Mouse (Mus musculus) stomach, embryonic 14.5 days (tissue): ENCODE results near the gene Cic. TPM values are rescaled to one million over a fixed set of nuclear protein-coding genes. Genes with fewer than 3 reads are reported as not detected.
"Not testable (repeated sequence)": the region's sequence is repeated elsewhere in the genome, so short reads cannot be mapped to it uniquely, and the experiment has no call there.

Source experiments
- ATAC-seq: fragments of 200-750 bp; cut with Nextera tagmentation; 2 replicates; pipeline ENCODE4 v1.8.0; 2017; ENCODE audit warnings: low read depth, moderate TSS enrichment; ENCODE audit not compliant: insufficient number of reproducible peaks, insufficient read depth, low FRiP score
- H3K27ac ChIP-seq: fragments of 300-500 bp; sonication (generic); 2 replicates; pipeline ENCODE4 v1.5.1; 2014; ENCODE audit warnings: mild to moderate bottlenecking, low read length, moderate library complexity, mixed read lengths
- H3K27me3 ChIP-seq: fragments of 300-500 bp; sonication (generic); 2 replicates; pipeline ENCODE4 v1.6.1; 2014; ENCODE audit warnings: low read length, control low read depth, mixed read lengths; ENCODE audit not compliant: control insufficient read depth, insufficient read depth
- H3K36me3 ChIP-seq: fragments of 300-500 bp; sonication (generic); 2 replicates; pipeline ENCODE4 v1.6.1; 2014; ENCODE audit warnings: mild to moderate bottlenecking, control low read depth, low read length, moderate library complexity, mixed read lengths; ENCODE audit not compliant: control insufficient read depth, insufficient read depth
- H3K4me1 ChIP-seq: fragments of 300-500 bp; sonication (generic); 2 replicates; pipeline ENCODE4 v1.6.1; 2014; ENCODE audit warnings: low read length, control low read depth, mixed read lengths; ENCODE audit not compliant: control insufficient read depth, insufficient read depth
- H3K4me2 ChIP-seq: fragments of 300-500 bp; sonication (generic); replicated peaks from 2 replicates; pipeline ENCODE4 v1.6.1; 2014; ENCODE audit warnings: low read depth, low read length, control low read depth
- H3K4me3 ChIP-seq: fragments of 300-500 bp; sonication (generic); 2 replicates; pipeline ENCODE4 v1.5.1; 2014; ENCODE audit warnings: low read depth, low read length, control low read depth
- H3K9ac ChIP-seq: fragments of 300-500 bp; sonication (generic); replicated peaks from 2 replicates; pipeline ENCODE4 v1.6.1; 2014; ENCODE audit warnings: low read depth, mild to moderate bottlenecking, control low read depth, low read length, moderate library complexity, mixed read lengths
- H3K9me3 ChIP-seq: fragments of 300-500 bp; sonication (generic); 2 replicates; pipeline ENCODE4 v1.6.1; 2016; ENCODE audit warnings: low read depth, low read length, control low read depth; ENCODE audit not compliant: control insufficient read depth
- WGBS: fragments of 180-500 bp; shearing (Covaris S2); extraction: QIAGEN DNeasy Blood & Tissue Kit; methylation state at CpG from one replicate; pipeline ENCODE4 v1.1.7; 2014; 5-methylcytosine and 5-hydroxymethylcytosine counted together
- polyA plus RNA-seq: library from polyadenylated mRNA; unstranded; fragments of >200 nt; fragmentation: Nextera tagmentation; extraction: Ambion mirVana; gene quantifications from 2 replicates; pipeline ENCODE4 v1.2.1, GENCODE M21; 2014

Gene Cic
- polyA plus RNA-seq, 1 experiment from 2014 or later: 51.4 TPM

DNA sequence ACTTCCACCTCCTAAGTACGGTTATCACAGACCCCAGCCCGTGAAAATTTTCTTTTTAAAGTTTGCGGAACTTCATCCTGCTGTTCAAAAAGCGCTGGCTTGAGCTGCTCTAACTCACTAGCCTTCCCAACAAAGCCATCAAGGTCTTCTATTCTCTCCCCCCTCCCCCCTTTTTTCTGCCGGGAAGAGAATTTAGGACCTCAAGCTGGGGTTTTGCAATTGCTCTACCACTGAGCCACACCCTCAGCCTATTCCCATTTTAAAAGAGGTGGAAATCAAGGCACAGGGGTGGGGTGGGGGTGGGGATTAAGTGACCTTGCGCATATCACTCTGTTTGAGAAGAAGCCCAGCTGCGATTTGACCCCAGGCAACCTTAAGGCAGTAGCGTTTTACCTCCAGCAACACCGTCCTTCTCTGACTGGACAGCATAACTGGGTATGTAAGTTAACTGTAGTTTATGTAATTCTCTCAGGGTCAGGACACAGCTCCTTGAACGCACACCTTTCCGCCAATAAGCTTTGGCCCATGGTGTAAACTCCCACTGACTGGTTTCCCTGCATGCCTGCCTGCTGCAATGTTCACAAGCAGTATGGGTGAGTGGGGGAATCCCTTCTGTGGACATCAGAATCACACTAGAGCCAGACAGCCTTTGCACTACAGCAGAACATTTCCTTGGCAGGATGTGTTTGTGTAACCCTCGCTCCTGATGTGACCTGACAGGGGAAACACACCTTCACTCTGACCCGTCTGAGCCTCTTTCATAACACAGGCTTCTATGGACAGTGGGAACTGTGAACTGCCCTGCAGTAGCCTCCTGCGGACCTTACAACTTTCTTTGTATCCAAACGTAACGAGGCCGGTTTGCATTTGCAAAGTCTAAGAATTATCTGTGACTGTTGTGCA, 3.3 kb upstream of the Cic start:
- H3K4me2 ChIP-seq: no peak overlapping the region

GRCm38 (mm10) chr7:25265743-25266142, 1.8 kb upstream of the Cic start:
- WGBS: 89% methylated on average over 5 of the region's 5 CpGs
- not testable (repeated sequence) for H3K9me3 ChIP-seq, H3K27me3 ChIP-seq, H3K4me3 ChIP-seq, ATAC-seq, H3K36me3 ChIP-seq, H3K4me2 ChIP-seq, H3K27ac ChIP-seq, H3K9ac ChIP-seq
- peaks cover 12% of the 10 kb centered on the region for H3K4me1 ChIP-seq

More for the DNA sequence above, 3.3 kb upstream of the Cic start:
- peaks cover 4% of the 10 kb centered on the region for H3K4me1 ChIP-seq
- H3K9ac ChIP-seq: no peak overlapping the region
- ATAC-seq: no peak
- H3K36me3 ChIP-seq: no peaks in the 10 kb centered on the region
- 28% methylated on average over 17 of the region's 17 CpGs for WGBS
- H3K4me3 ChIP-seq: no peak overlapping the region
- H3K27ac ChIP-seq: no peak overlapping the region
- H3K27me3 ChIP-seq: no peaks in the 10 kb centered on the region
- no peaks in the 10 kb centered on the region for H3K9me3 ChIP-seq

- no peak overlapping the region for H3K9ac ChIP-seq
- peaks cover under 1% of the 10 kb centered on the region; the same call in 1 of the 2 replicates for H3K36me3 ChIP-seq
- WGBS: 82% methylated on average over 8 of the region's 8 CpGs
- ATAC-seq: no peak
- no peaks in the 10 kb centered on the region for H3K27me3 ChIP-seq
- H3K4me3 ChIP-seq: 0 out of 2 replicates have a peak overlapping the region, but pooled peaks have one; percentile 81
- H3K9me3 ChIP-seq: no peaks in the 10 kb centered on the region
- H3K27ac ChIP-seq: no peak overlapping the region
- peaks cover 12% of the 10 kb centered on the region for H3K4me1 ChIP-seq
- H3K4me2 ChIP-seq: peak overlapping the region; percentile 54; the same call in 1 of the 2 replicates
Measured at GRCm38 (mm10) chr7:25266180-25266962, 1.1 kb upstream of the Cic start.

DNA sequence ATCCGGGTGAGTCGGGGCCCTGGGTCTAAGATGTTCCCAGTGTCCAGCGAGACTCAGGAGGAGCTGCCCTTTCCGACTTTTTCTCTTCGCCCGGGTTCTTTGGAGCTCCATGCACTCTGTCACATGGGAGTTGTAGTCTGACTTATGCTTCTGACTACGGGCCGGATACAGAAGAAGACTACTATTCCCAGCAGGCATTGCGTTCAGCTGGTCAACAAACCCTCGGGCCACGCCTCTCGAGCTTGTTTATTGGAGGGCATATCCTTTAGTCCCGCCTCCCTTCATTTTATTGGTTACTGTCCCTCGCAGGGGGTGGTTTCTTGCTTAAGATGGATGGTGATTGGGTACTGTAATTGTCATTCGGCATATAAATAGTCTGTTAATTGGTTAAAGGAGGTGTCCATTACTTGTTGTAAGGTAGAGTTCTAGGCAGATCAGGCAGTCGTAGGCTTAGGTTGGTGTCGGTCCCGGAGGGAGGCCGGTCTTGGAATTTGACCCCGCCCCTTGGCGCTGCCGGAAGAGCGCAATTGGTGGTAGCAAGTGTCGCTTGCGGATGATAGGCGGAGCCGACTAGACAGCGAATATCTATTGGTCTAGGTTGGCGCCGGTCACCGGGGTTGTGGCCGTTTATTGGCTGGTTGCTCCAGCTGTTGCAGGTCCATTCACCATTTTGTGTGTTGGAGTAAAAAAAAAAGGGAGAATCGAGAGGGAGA, 403 bp downstream of the Cic start:
- Histone ChIP-seq H3K4me2 (peak overlapping the region; percentile 75), H3K36me3 (peaks cover 12% of the 10 kb centered on the region), H3K9me3 (no peaks in the 10 kb centered on the region), H3K4me3 (peak overlapping the region; percentile 81), H3K4me1 (peaks cover 12% of the 10 kb centered on the region), H3K27me3 (no peaks in the 10 kb centered on the region), H3K27ac (peak overlapping the region; percentile 86), H3K9ac (peak overlapping the region; percentile 69)
- peak; percentile 94 for ATAC-seq
- under 1% methylated on average over 33 of the region's 33 CpGs for WGBS

DNA sequence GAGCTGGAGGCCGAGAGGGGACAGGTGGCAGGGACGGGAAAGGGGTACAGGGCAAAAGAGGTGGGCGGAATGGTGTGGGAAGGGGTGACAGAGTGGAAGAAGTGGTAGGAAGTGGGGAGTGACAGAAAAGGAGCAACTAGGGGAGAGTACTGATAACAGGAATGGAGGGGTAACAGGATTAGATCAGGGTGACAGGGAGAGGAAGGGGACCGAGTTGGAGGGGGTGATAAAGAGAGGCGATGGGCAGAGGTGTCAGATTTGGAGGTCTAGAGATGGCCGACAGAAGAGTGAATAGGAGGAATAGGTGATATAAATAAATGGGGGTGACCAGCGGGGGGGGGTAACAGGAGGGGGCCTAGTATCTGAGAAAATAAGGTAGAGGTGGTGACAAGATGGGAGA, 1.1 kb downstream of the Cic start:
- Histone ChIP-seq H3K27ac (peak overlapping the region; percentile 74; the same call in 1 of the 2 replicates), H3K4me2 (peak overlapping the region; percentile 75), H3K36me3 (peaks cover 16% of the 10 kb centered on the region), H3K27me3 (no peaks in the 10 kb centered on the region), H3K9ac (peak overlapping the region; percentile 69), H3K4me1 (peaks cover 12% of the 10 kb centered on the region), H3K9me3 (no peaks in the 10 kb centered on the region), H3K4me3 (peak overlapping the region; percentile 81)
- WGBS: 3% methylated on average over 7 of the region's 7 CpGs
- no peak for ATAC-seq

GRCm38 (mm10) chr7:25269029-25269428, 1.5 kb downstream of the Cic start:
- H3K4me3 ChIP-seq: peak overlapping the region; percentile 81
- peaks cover 12% of the 10 kb centered on the region for H3K4me1 ChIP-seq
- peaks cover 17% of the 10 kb centered on the region for H3K36me3 ChIP-seq
- H3K4me2 ChIP-seq: peak overlapping the region; percentile 75
- H3K27ac ChIP-seq: peak overlapping the region; percentile 39; the same call in 1 of the 2 replicates
- WGBS: 35% methylated on average over 4 of the region's 4 CpGs
- no peak for ATAC-seq
- no peaks in the 10 kb centered on the region for H3K9me3 ChIP-seq
- peak overlapping the region; percentile 69 for H3K9ac ChIP-seq
- H3K27me3 ChIP-seq: no peaks in the 10 kb centered on the region

DNA sequence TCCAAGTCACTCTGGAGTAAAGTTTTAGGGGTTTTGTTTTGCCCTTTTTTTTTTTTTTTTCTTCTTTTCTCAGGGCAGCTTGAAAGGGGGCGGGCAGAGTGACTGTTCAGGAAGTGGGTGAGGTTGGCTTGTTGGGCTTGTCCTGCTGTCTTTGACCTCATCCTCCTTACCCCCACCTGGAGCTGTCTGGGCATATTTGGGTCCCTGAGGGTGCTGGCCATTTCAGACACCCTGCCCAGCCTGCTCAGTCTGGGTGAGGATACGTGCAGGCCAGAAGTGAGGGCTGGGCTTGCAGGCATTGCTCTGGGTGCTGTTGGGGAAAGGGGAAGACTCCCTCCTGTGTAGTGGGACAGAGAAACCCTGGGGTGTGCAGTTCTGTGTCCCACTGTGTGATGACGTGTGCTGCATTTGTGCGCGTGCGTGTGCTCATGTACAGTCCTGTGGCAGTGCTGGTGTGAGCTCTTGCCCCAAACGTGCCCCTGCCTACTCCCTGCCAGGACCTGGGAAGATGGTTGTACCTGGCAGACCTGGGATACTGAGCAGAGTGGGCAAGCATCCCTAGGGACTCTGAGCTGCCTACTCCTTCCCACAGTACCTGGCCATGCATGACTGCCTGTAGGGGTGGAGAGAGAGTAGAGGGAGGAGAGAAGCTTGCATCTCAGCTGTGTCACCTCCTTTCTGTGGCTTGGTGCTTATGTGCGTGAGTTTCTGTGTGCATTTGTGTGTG, 2.2 kb downstream of the Cic start:
- no peak overlapping the region; the same call in 1 of the 2 replicates for H3K27ac ChIP-seq
- 0 out of 2 replicates have a peak overlapping the region, but pooled peaks have one; percentile 81 for H3K4me3 ChIP-seq
- no peaks in the 10 kb centered on the region for H3K9me3 ChIP-seq
- H3K36me3 ChIP-seq: peaks cover 17% of the 10 kb centered on the region
- no peaks in the 10 kb centered on the region for H3K27me3 ChIP-seq
- no peak overlapping the region for H3K9ac ChIP-seq
- peaks cover 12% of the 10 kb centered on the region for H3K4me1 ChIP-seq
- no peak for ATAC-seq
- peak overlapping the region; percentile 75 for H3K4me2 ChIP-seq
- 82% methylated on average over 8 of the region's 8 CpGs for WGBS
